Mouse (Mus musculus) cerebellum, adult 2 months (tissue): ENCODE measurements at regions not wholly inside any gene's neighbourhood (a gene's known extent, or its start where the extent isn't known, plus 50 kb on each side); places are given as distances from the start of the nearest gene placed in this dataset.

Source experiments
- DNase-seq, 2 experiments: peaks; one replicate each; pipeline ENCODE4 v3.0.0; 2021
- H3K27ac ChIP-seq: fragments of 200-500 bp; 2 replicates; pipeline ENCODE4 v1.5.1; 2012; ENCODE audit warnings: low read length, control low read depth, inconsistent platforms; ENCODE audit not compliant: insufficient read depth
- H3K27me3 ChIP-seq: fragments of 200-500 bp; 2 replicates; pipeline ENCODE4 v1.6.1; 2012; ENCODE audit warnings: inconsistent platforms, mild to moderate bottlenecking, low read length, moderate library complexity; ENCODE audit not compliant: control insufficient read depth, insufficient read depth
- H3K4me1 ChIP-seq: fragments of 200-500 bp; 2 replicates; pipeline ENCODE4 v1.6.1; 2011; ENCODE audit warnings: low read length; ENCODE audit not compliant: control insufficient read depth, insufficient read depth
- H3K4me3 ChIP-seq: fragments of 200-500 bp; replicated peaks from 2 replicates; pipeline ENCODE3; 2011; ENCODE audit warnings: mild to moderate bottlenecking, low read depth, low read length, control low read depth; ENCODE audit not compliant: insufficient read depth
- CTCF ChIP-seq: fragments of 200-500 bp; IDR thresholded peaks from 2 replicates; pipeline ENCODE4 v1.5.1; 2011; ENCODE audit warnings: low read depth, mild to moderate bottlenecking, control low read depth, low read length, moderate library complexity, borderline replicate concordance; ENCODE audit not compliant: insufficient read depth
- POLR2A ChIP-seq: fragments of 200-500 bp; IDR thresholded peaks from 2 replicates; pipeline ENCODE4 v1.6.1; 2011; ENCODE audit warnings: low read length, control low read depth, borderline replicate concordance; ENCODE audit not compliant: insufficient read depth
- WGBS: fragments of 180-500 bp; shearing (Covaris S2); methylation state at CpG from one replicate; pipeline ENCODE4 v1.1.7; 2018; 5-methylcytosine and 5-hydroxymethylcytosine counted together

DNA sequence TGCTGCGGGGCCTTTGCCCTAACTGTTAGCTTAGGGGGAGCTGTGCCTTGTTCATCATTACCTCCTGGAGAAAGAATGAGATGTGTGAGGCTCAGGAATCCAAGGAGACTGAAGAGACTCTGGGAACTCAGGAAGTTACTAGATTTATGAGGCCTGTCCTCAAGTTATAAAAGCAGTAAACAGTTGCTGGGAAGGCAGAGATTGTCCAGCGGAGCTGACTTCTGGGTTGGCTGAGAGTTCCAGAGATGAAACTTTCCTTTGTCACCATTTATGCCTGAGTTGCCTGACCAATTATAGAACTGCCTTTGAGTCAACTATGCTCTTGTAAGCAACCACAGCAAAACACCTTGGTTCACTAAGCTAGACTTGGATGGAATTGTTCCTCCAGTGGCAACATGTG, 282.1 kb upstream of the Gli3 start:
- no peak overlapping the region for H3K27ac ChIP-seq
- WGBS, result 77% methylated on average over 2 of the region's 2 CpGs
- TF ChIP-seq CTCF (no peak), POLR2A (no peak)
- DNase-seq, result no peak
- no peak overlapping the region for H3K4me3 ChIP-seq
- H3K4me1 ChIP-seq, result no peaks in the 10 kb centered on the region
- H3K27me3 ChIP-seq, result no peaks in the 10 kb centered on the region

DNA sequence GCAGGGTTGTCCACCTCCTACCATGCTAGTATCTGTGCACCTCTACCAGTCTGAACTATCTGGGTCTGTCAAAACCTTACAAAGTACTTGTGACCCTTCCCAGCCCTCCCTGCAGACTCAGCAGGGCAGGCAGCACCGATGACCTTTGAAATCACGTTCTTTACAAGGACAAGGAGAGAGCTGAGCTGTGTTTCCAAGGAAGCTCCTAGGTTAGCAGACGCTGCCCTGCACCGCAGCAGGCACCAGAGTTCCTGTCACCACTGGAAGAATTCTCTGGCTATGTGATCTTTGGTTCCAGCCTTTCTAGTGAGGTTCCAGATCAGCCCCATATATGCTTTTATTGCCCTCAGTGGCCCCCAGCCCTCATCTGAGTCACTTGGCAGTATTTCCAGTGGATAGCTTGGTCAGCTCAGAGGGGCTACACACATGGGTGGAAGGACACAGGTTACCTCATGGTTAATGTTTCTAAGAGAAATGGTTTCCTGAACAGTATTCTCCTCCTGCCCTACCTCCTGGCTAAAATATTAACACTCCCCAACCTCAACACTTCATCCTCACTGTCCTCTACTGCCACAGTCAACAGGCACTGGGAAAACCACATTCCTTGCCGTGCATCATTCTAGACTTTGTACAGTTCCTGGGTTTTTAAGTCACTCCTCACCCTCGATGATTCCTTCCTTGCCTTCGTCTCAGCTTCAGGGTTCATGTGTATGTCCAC, 251.2 kb upstream of the Gli3 start:
- TF ChIP-seq CTCF (no peak), POLR2A (no peak)
- Histone ChIP-seq H3K4me1 (no peaks in the 10 kb centered on the region), H3K27me3 (no peaks in the 10 kb centered on the region), H3K4me3 (no peak overlapping the region), H3K27ac (no peak overlapping the region)
- no peak for DNase-seq
- WGBS, result 60% methylated on average over 7 of the region's 7 CpGs

DNA sequence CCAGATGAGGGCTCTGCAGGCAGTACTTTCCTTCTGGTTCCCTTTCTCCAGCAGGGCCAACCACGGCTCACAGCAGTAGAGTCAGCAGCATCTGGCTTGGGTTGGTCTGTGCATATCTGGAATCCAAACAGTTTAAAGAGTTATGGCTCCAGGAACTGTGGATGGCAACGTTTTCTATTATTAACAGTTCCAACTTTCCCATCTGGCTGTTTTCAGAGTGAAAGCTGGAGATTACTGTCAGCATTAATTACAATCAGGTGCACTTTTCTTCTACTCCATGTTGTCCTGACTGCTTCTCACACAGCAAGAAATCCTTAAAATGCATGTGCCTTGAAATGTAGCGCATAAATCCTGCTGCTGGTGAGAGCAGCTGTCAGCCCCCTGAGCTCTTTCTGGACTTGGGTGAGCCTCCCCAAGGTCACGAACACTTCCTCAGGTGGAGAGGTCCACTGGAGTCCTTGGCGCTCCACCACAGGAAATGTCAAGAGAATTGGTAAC, 250.6 kb upstream of the Gli3 start:
- H3K27ac ChIP-seq, result no peak overlapping the region
- no peaks in the 10 kb centered on the region for H3K27me3 ChIP-seq
- no peaks in the 10 kb centered on the region for H3K4me1 ChIP-seq
- TF ChIP-seq POLR2A (no peak), CTCF (no peak)
- H3K4me3 ChIP-seq, result no peak overlapping the region
- WGBS, result 8% methylated on average over 5 of the region's 5 CpGs
- DNase-seq, result no peak

DNA sequence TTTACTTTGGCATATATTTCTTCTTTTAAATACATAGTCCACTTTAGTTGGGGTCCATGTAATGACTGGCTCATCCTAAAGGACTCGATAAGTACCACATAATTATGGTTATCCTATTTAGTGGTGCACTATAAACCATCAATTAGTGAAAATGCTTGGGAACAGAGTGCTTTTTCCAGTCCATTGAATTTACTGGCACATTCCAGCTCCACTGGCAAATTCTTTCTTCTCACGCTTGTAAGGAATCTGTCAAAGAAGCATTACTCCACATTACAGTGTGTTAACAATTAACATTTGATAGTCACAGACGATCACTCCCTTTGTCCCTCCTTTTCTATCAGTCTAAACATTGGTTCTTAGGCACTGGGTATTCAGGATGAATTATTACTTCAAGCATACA, 241.7 kb upstream of the Gli3 start:
- Histone ChIP-seq H3K27ac (no peak overlapping the region), H3K27me3 (no peaks in the 10 kb centered on the region), H3K4me1 (no peaks in the 10 kb centered on the region), H3K4me3 (no peak overlapping the region)
- WGBS, result 14% methylated on average over 3 of the region's 3 CpGs
- TF ChIP-seq CTCF, result no peak
- no peak for TF ChIP-seq POLR2A
- no peak for DNase-seq

DNA sequence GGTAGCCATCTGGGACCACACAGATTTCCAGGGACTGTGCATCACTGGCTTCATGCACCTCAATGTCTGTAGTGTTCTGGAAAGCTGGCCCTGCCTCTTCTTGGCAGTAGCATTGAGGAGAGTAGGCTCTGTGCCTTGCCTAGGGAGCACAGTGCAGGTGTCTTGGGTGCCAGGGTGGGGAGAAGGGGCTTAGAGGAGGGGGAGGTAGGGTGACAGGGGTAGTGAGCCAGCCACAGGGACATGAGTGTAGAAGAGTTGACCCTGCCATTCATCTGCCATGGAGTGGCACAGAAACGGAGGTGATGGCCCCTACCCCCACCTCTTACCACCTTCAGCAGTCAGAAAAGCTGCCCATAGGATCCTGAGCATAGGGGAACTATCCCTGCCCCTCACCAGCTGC, 235.4 kb upstream of the Gli3 start:
- 50% methylated on average over 1 of the region's 1 CpGs for WGBS
- no peak overlapping the region for H3K4me3 ChIP-seq
- no peak for TF ChIP-seq CTCF
- TF ChIP-seq POLR2A, result no peak
- no peak for DNase-seq
- H3K27ac ChIP-seq, result no peak overlapping the region
- no peaks in the 10 kb centered on the region for H3K4me1 ChIP-seq
- no peaks in the 10 kb centered on the region for H3K27me3 ChIP-seq
